Mouse (Mus musculus) embryonic facial prominence, embryonic 11.5 days (tissue): Measurements from ENCODE around the gene Myl7. TPM values are rescaled to one million over a fixed set of nuclear protein-coding genes. Genes with fewer than 3 reads are reported as not detected.

Experiments
- ATAC-seq: fragments of 200-750 bp; cut with Nextera tagmentation; replicated peaks from 2 replicates; pipeline ENCODE4 v1.8.0; 2017; ENCODE audit warnings: low read depth; ENCODE audit not compliant: insufficient number of reproducible peaks, low FRiP score, low TSS enrichment
- DNase-seq: peaks from one replicate; pipeline ENCODE4 v3.0.0-alpha.2; 2015; ENCODE audit warnings: low spot score
- H3K27ac ChIP-seq: fragments of 300-500 bp; sonication (generic); replicated peaks from 2 replicates; pipeline ENCODE4 v1.5.1; 2014; ENCODE audit warnings: mild to moderate bottlenecking, low read depth, low read length, control low read depth
- H3K27me3 ChIP-seq: fragments of 300-500 bp; sonication (generic); 2 replicates; pipeline ENCODE4 v1.6.1; 2014; ENCODE audit warnings: mild to moderate bottlenecking, low read length, moderate library complexity, mixed read lengths; ENCODE audit not compliant: control insufficient read depth, insufficient read depth
- H3K36me3 ChIP-seq: fragments of 300-500 bp; sonication (generic); replicated peaks from 2 replicates; pipeline ENCODE4 v1.6.1; 2014; ENCODE audit warnings: low read depth, mild to moderate bottlenecking, low read length, moderate library complexity, mixed read lengths; ENCODE audit not compliant: control insufficient read depth, insufficient read depth
- H3K4me1 ChIP-seq: fragments of 300-500 bp; sonication (generic); 2 replicates; pipeline ENCODE4 v1.6.1; 2014; ENCODE audit warnings: low read length, mixed read lengths; ENCODE audit not compliant: control insufficient read depth, insufficient read depth
- H3K4me2 ChIP-seq: fragments of 300-500 bp; sonication (generic); 2 replicates; pipeline ENCODE4 v1.6.1; 2014; ENCODE audit warnings: low read depth, mild to moderate bottlenecking, control low read depth, low read length, moderate library complexity
- H3K4me3 ChIP-seq: fragments of 300-500 bp; sonication (generic); 2 replicates; pipeline ENCODE4 v1.5.1; 2014; ENCODE audit warnings: low read depth, low read length, control low read depth
- H3K9ac ChIP-seq: fragments of 300-500 bp; sonication (generic); replicated peaks from 2 replicates; pipeline ENCODE4 v1.6.1; 2014; ENCODE audit warnings: mild to moderate bottlenecking, control low read depth, low read length
- H3K9me3 ChIP-seq: fragments of 300-500 bp; sonication (generic); replicated peaks from 2 replicates; pipeline ENCODE4 v1.6.1; 2016; ENCODE audit warnings: mild to moderate bottlenecking, low read length, inconsistent platforms, mixed read lengths; ENCODE audit not compliant: control insufficient read depth
- WGBS: fragments of 180-500 bp; shearing (Covaris S2); extraction: QIAGEN DNeasy Blood & Tissue Kit; methylation state at CpG from one replicate; pipeline ENCODE4 v1.1.7; 2014; 5-methylcytosine and 5-hydroxymethylcytosine counted together
- polyA plus RNA-seq: library from polyadenylated mRNA; unstranded; fragments of >200 nt; fragmentation: Nextera tagmentation; extraction: Ambion mirVana; gene quantifications from 2 replicates; pipeline ENCODE4 v1.2.1, GENCODE M21; 2014

Gene Myl7
- polyA plus RNA-seq, 1 experiment from 2014 or later = 25.4 TPM

GRCm38 (mm10) chr11:5852314-5852713 is 46.3 kb downstream of the Myl7 start:
- WGBS = 61% methylated on average over 1 of the region's 1 CpGs
- ATAC-seq = no peak

GRCm38 (mm10) chr11:5851021-5851736 is 47.4 kb downstream of the Myl7 start:
- DNase-seq = no peak
- no peak overlapping the region for H3K4me2 ChIP-seq
- WGBS = 54% methylated on average over 4 of the region's 4 CpGs
- H3K27me3 ChIP-seq = no peaks in the 10 kb centered on the region
- H3K9ac ChIP-seq = no peak overlapping the region
- H3K9me3 ChIP-seq = no peaks in the 10 kb centered on the region
- H3K27ac ChIP-seq = no peak overlapping the region
- H3K4me1 ChIP-seq = no peaks in the 10 kb centered on the region
- no peaks in the 10 kb centered on the region for H3K36me3 ChIP-seq
- ATAC-seq = no peak
- no peak overlapping the region for H3K4me3 ChIP-seq

More at GRCm38 (mm10) chr11:5852314-5852713, 46.3 kb downstream of the Myl7 start:
- Histone ChIP-seq H3K36me3 (no peaks in the 10 kb centered on the region), H3K9me3 (no peaks in the 10 kb centered on the region), H3K4me2 (no peak overlapping the region), H3K27me3 (no peaks in the 10 kb centered on the region), H3K9ac (no peak overlapping the region; the same call in 1 of the 2 replicates), H3K27ac (no peak overlapping the region), H3K4me3 (no peak overlapping the region), H3K4me1 (no peaks in the 10 kb centered on the region)
- no peak for DNase-seq

- no peaks in the 10 kb centered on the region for H3K36me3 ChIP-seq
- H3K9me3 ChIP-seq = no peaks in the 10 kb centered on the region
- H3K27me3 ChIP-seq = no peaks in the 10 kb centered on the region
- no peak overlapping the region for H3K4me3 ChIP-seq
- no peak overlapping the region for H3K27ac ChIP-seq
- no peak for DNase-seq
- no peak overlapping the region for H3K4me2 ChIP-seq
- WGBS = 73% methylated on average over 5 of the region's 5 CpGs
- ATAC-seq = no peak
- H3K9ac ChIP-seq = no peak overlapping the region
- H3K4me1 ChIP-seq = no peaks in the 10 kb centered on the region
Measured at GRCm38 (mm10) chr11:5850452-5850851, 48.1 kb downstream of the Myl7 start.

- Histone ChIP-seq H3K27ac (no peak overlapping the region), H3K9me3 (no peaks in the 10 kb centered on the region), H3K36me3 (no peaks in the 10 kb centered on the region), H3K9ac (no peak overlapping the region), H3K4me2 (no peak overlapping the region), H3K4me3 (no peak overlapping the region), H3K4me1 (no peaks in the 10 kb centered on the region), H3K27me3 (no peaks in the 10 kb centered on the region)
- DNase-seq = no peak
- WGBS = 78% methylated on average over 2 of the region's 2 CpGs
- no peak for ATAC-seq
Measured at GRCm38 (mm10) chr11:5849316-5849715, 49.3 kb downstream of the Myl7 start.

- H3K4me2 ChIP-seq = no peak overlapping the region
- H3K27me3 ChIP-seq = no peaks in the 10 kb centered on the region
- no peak overlapping the region for H3K9ac ChIP-seq
- no peak for DNase-seq
- no peak overlapping the region for H3K4me3 ChIP-seq
- no peaks in the 10 kb centered on the region for H3K36me3 ChIP-seq
- no peaks in the 10 kb centered on the region for H3K9me3 ChIP-seq
- 72% methylated on average over 6 of the region's 6 CpGs for WGBS
- no peaks in the 10 kb centered on the region for H3K4me1 ChIP-seq
- H3K27ac ChIP-seq = no peak overlapping the region
- no peak for ATAC-seq
Measured at GRCm38 (mm10) chr11:5848741-5849140, 49.8 kb downstream of the Myl7 start.

GRCm38 (mm10) chr11:5846639-5847345 is 51.8 kb downstream of the Myl7 start:
- no peaks in the 10 kb centered on the region for H3K27me3 ChIP-seq
- H3K9ac ChIP-seq = no peak overlapping the region
- H3K27ac ChIP-seq = no peak overlapping the region
- H3K4me3 ChIP-seq = no peak overlapping the region
- 70% methylated on average over 7 of the region's 7 CpGs for WGBS
- H3K36me3 ChIP-seq = no peaks in the 10 kb centered on the region
- H3K4me1 ChIP-seq = no peaks in the 10 kb centered on the region
- DNase-seq (no peak), ATAC-seq (no peak)
- no peak overlapping the region for H3K4me2 ChIP-seq
- no peaks in the 10 kb centered on the region for H3K9me3 ChIP-seq

Other genes with a start within 250 kb of the Myl7 start
- gene Mrps24, start 183.1 kb downstream of the Myl7 start, polyA plus RNA-seq = 170 and 176 TPM in 2 replicates
- gene Urgcp, start 136.4 kb downstream of the Myl7 start, polyA plus RNA-seq = 9.4 and 10.1 TPM in 2 replicates
- 121 and 126 TPM in 2 replicates for gene Dbnl, start 110.3 kb downstream of the Myl7 start, polyA plus RNA-seq
- gene Pgam2, start 95.0 kb downstream of the Myl7 start, polyA plus RNA-seq = 9.7 and 10.6 TPM in 2 replicates
- 7.0 and 7.1 TPM in 2 replicates for gene Polm, start 60.8 kb downstream of the Myl7 start, polyA plus RNA-seq
- 8.3 and 10.3 TPM in 2 replicates for gene Aebp1, start 36.8 kb downstream of the Myl7 start, polyA plus RNA-seq
- gene Pold2, start 20.5 kb downstream of the Myl7 start, polyA plus RNA-seq = 101 and 105 TPM in 2 replicates
- gene Gck, start 51.3 kb upstream of the Myl7 start, polyA plus RNA-seq = 2.2 and 2.6 TPM in 2 replicates
- 30.1 and 31.4 TPM in 2 replicates for gene Ykt6, start 56.9 kb upstream of the Myl7 start, polyA plus RNA-seq
- gene Camk2b, start 167.6 kb upstream of the Myl7 start, polyA plus RNA-seq = 1.6 and 1.7 TPM in 2 replicates